Mouse (Mus musculus): Measurements from ENCODE around the gene Olfm4.

- TF ChIP-seq POLR2A (IDR thresholded peaks at IDR 0.05; ENCODE audit: borderline replicate concordance, control insufficient read depth, low read depth, low read length), result no peak
- no peak for TF ChIP-seq CTCF (IDR thresholded peaks at IDR 0.05; ENCODE audit: control insufficient read depth, insufficient read depth, low read length)
Observed at GRCm38 (mm10) chr14:80039645-80040272, 55.9 kb downstream of the Olfm4 start.

All from bone marrow, adult 2 months (tissue).